Mouse (Mus musculus) heart, adult 2 months (tissue): ENCODE data around the gene Glp2r. TPM values are rescaled to one million over a fixed set of nuclear protein-coding genes. Genes with fewer than 3 reads are reported as not detected.

ENCODE experiments used
- DNase-seq, 2 experiments: peaks; one replicate each; pipeline ENCODE4 v3.0.0; 2021
- H3K27ac ChIP-seq: fragments of 200-600 bp; 2 replicates; pipeline ENCODE4 v1.8.1; 2022
- H3K27me3 ChIP-seq: fragments of 200-500 bp; 2 replicates; pipeline ENCODE4 v1.6.1; 2012; ENCODE audit warnings: mild to moderate bottlenecking, low read length, inconsistent platforms, mixed read lengths; ENCODE audit not compliant: control insufficient read depth, insufficient read depth
- H3K36me3 ChIP-seq: fragments of 200-500 bp; 2 replicates; pipeline ENCODE4 v1.6.1; 2012; ENCODE audit warnings: low read length, inconsistent platforms; ENCODE audit not compliant: control insufficient read depth, insufficient read depth
- H3K4me1 ChIP-seq: fragments of 200-500 bp; 2 replicates; pipeline ENCODE4 v1.6.1; 2011; ENCODE audit warnings: low read length; ENCODE audit not compliant: control insufficient read depth, insufficient read depth
- H3K4me3 ChIP-seq: fragments of 200-600 bp; 2 replicates; pipeline ENCODE4 v1.8.1; 2022
- H3K79me2 ChIP-seq: fragments of 200-500 bp; replicated peaks from 2 replicates; pipeline ENCODE4 v1.6.1; 2012; ENCODE audit warnings: mild to moderate bottlenecking, inconsistent platforms, low read length, moderate library complexity, mixed read lengths; ENCODE audit not compliant: control insufficient read depth, insufficient read depth
- H3K9ac ChIP-seq: fragments of 200-500 bp; 2 replicates; pipeline ENCODE4 v1.6.1; 2012; ENCODE audit warnings: low read depth, mild to moderate bottlenecking, control low read depth, inconsistent platforms, low read length, mixed read lengths
- CTCF ChIP-seq: fragments of 200-600 bp; IDR thresholded peaks from 2 replicates; pipeline ENCODE4 v1.8.1; 2022; ENCODE audit warnings: antibody characterized with exemption, mild to moderate bottlenecking, moderate library complexity
- EP300 ChIP-seq: fragments of 200-500 bp; IDR thresholded peaks from 2 replicates; pipeline ENCODE4 v1.6.1; 2011; ENCODE audit warnings: low read depth, low read length, control low read depth; ENCODE audit not compliant: insufficient read depth
- POLR2A ChIP-seq: fragments of 200-500 bp; IDR thresholded peaks from 2 replicates; pipeline ENCODE4 v1.6.1; 2011; ENCODE audit warnings: mild to moderate bottlenecking, low read depth, low read length, control low read depth; ENCODE audit not compliant: insufficient read depth
- WGBS: fragments of 180-500 bp; shearing (Covaris S2); methylation state at CpG from one replicate; pipeline ENCODE4 v1.1.7; 2018; 5-methylcytosine and 5-hydroxymethylcytosine counted together
- intact Hi-C: fragments of 180-260 bp; cut with DNase I; formaldehyde crosslinking; loops from one replicate; pipeline ENCODE4 v1.15.1; 2025
- polyA plus RNA-seq: library from polyadenylated mRNA; depleted of rRNA; stranded (reverse); fragments of >200 nt; gene quantifications from 2 replicates; pipeline ENCODE4 v1.2.3, GENCODE M21; 2012
- total RNA-seq, 2 experiments: library from RNA; stranded (reverse); gene quantifications; 2 replicates each; pipeline ENCODE4 v1.2.3; 2021

Glp2r gene
- total and polyA plus RNA-seq, 3 experiments, result not detected

- Histone ChIP-seq H3K9ac (no peak overlapping the region), H3K27me3 (no peaks in the 10 kb centered on the region), H3K4me3 (no peak overlapping the region), H3K36me3 (no peaks in the 10 kb centered on the region), H3K79me2 (no peaks in the 10 kb centered on the region), H3K4me1 (no peaks in the 10 kb centered on the region; the same call in 1 of the 2 replicates), H3K27ac (no peak overlapping the region)
- TF ChIP-seq EP300 (no peak), CTCF (no peak), POLR2A (no peak)
- intact Hi-C loops, result no loop called here
- DNase-seq, result peak in 1 of 2 experiments; percentile 24
- 36% methylated on average over 4 of the region's 4 CpGs for WGBS
These were observed 134.8 kb downstream of the Glp2r start for GRCm38 (mm10) chr11:67636201-67636600.

DNA sequence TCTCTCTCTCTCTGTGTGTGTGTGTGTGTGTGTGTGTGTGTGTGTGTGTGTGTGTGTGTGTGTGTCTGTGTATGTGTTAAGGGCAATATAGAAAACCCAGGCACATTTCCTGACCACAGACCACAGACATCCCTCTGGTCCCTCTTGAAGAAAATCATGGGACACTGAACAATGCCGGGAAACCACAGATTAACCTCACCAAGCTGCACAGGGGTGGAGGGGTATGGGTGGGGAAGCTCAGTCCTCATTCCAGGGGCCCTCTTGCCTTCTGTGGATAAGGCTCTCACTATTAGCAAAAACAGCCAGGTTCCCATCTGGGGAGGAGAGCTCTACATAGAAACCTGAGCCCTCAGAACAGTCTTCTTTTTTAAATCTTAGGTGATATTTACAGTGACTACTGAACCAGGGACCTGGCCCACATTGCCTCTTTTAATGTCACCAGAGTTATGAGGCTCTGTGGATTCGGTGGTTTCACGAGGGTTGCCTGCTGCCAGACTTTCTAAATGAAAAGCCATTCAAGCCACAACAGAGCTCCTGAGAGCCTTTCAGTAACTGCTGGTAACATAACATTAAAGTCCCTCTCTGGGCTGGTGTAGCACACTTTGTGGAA is 137.2 kb downstream of the Glp2r start:
- 62% methylated on average over 3 of the region's 3 CpGs for whole genome bisulfite sequencing

GRCm38 (mm10) chr11:67632906-67633305 is 138.0 kb downstream of the Glp2r start:
- no peaks in the 10 kb centered on the region for H3K36me3 ChIP-seq
- DNase-seq, result no peak
- H3K4me3 ChIP-seq, result no peak overlapping the region
- no peak overlapping the region for H3K9ac ChIP-seq
- no peaks in the 10 kb centered on the region for H3K27me3 ChIP-seq
- no peak for TF ChIP-seq POLR2A
- TF ChIP-seq CTCF, result no peak
- TF ChIP-seq EP300, result no peak
- intact Hi-C loops, result no loop called here
- H3K79me2 ChIP-seq, result no peaks in the 10 kb centered on the region
- H3K4me1 ChIP-seq, result no peaks in the 10 kb centered on the region; the same call in 1 of the 2 replicates
- WGBS, result 84% methylated on average over 8 of the region's 8 CpGs
- no peak overlapping the region for H3K27ac ChIP-seq

More for the DNA sequence above, 137.2 kb downstream of the Glp2r start:
- Histone ChIP-seq H3K27ac (no peak overlapping the region), H3K36me3 (no peaks in the 10 kb centered on the region), H3K79me2 (no peaks in the 10 kb centered on the region), H3K27me3 (no peaks in the 10 kb centered on the region), H3K4me1 (no peaks in the 10 kb centered on the region; the same call in 1 of the 2 replicates), H3K4me3 (no peak overlapping the region), H3K9ac (no peak overlapping the region)
- intact Hi-C loops, result no loop called here
- no peak for TF ChIP-seq POLR2A
- TF ChIP-seq CTCF, result no peak
- DNase-seq, result no peak

DNA sequence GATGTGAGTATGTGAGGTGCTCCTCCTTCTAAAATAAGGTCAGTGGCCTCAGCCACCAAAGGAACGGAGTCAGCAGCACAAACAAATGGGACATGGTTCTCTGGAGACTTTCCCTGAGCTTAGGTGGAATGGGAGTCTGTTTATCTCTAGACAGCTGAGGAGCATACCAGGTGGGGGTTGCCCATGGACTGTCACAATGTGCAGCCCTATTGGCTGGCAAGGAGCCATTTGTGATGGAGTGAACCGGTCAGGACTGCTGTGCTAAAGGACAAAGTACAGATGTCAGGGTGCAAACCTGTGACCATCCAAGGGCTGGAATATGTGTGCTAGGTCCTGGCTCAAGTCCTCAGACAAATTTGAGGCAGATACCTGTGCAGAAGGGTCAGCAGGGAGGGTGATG is 142.4 kb downstream of the Glp2r start:
- Histone ChIP-seq H3K9ac (no peak overlapping the region), H3K4me1 (no peaks in the 10 kb centered on the region), H3K27ac (no peak overlapping the region), H3K79me2 (no peaks in the 10 kb centered on the region), H3K27me3 (no peaks in the 10 kb centered on the region), H3K36me3 (no peaks in the 10 kb centered on the region), H3K4me3 (no peak overlapping the region)
- TF ChIP-seq CTCF (no peak), EP300 (no peak), POLR2A (no peak)
- no peak for DNase-seq
- intact Hi-C loops, result loop anchor here (5.0 kb wide), 1 partner anchor 71 kb away; no protein-coding TSS in a partner anchor
- 49% methylated on average over 2 of the region's 2 CpGs for WGBS

DNA sequence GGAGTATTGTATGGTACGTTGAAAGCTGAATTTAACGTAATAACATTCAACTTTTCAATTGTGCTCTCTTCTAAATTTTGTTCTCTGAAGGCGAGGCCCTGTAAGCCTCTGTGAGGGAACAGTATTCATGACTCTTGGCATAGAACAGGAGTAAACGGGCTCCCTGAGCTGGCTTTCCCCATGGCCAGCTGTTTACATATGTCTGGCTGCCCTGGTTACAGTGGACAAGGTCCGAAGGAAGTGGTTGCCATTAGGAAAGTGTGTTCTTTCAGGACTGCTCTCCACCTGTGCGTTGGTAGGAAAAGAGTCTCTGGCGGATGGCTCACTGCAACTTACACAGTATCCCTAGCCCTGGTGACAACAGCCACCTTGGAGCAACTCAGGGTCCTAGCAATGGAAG is 143.8 kb downstream of the Glp2r start:
- intact Hi-C loops, result loop anchor here (5.0 kb wide), 1 partner anchor 70 kb away; no protein-coding TSS in a partner anchor
- Histone ChIP-seq H3K36me3 (no peaks in the 10 kb centered on the region), H3K27ac (no peak overlapping the region), H3K9ac (no peak overlapping the region), H3K27me3 (no peaks in the 10 kb centered on the region), H3K4me1 (no peaks in the 10 kb centered on the region; the same call in 1 of the 2 replicates), H3K4me3 (no peak overlapping the region), H3K79me2 (no peaks in the 10 kb centered on the region)
- no peak for DNase-seq
- WGBS, result 88% methylated on average over 7 of the region's 7 CpGs
- TF ChIP-seq POLR2A (no peak), CTCF (no peak), EP300 (no peak)

GRCm38 (mm10) chr11:67622340-67622739 is 148.6 kb downstream of the Glp2r start:
- Histone ChIP-seq H3K79me2 (no peaks in the 10 kb centered on the region), H3K36me3 (no peaks in the 10 kb centered on the region), H3K4me1 (no peaks in the 10 kb centered on the region; the same call in 1 of the 2 replicates), H3K9ac (no peak overlapping the region), H3K27ac (no peak overlapping the region), H3K4me3 (no peak overlapping the region), H3K27me3 (no peaks in the 10 kb centered on the region)
- 50% methylated on average over 7 of the region's 7 CpGs for WGBS
- TF ChIP-seq CTCF (no peak), EP300 (no peak), POLR2A (no peak)
- intact Hi-C loops, result no loop called here
- no peak for DNase-seq
